Mouse (Mus musculus) cortical plate, adult 2 months (tissue): ENCODE data around the gene Gm49383.

Experiments used
- CTCF ChIP-seq: fragments of 200-500 bp; IDR thresholded peaks from 2 replicates; pipeline ENCODE4 v1.5.1; 2011; ENCODE audit warnings: mild to moderate bottlenecking, control low read depth, low read length; ENCODE audit not compliant: insufficient read depth; ENCODE audit errors: extremely low read depth
- POLR2A ChIP-seq: fragments of 200-500 bp; IDR thresholded peaks from 2 replicates; pipeline ENCODE4 v1.6.1; 2011; ENCODE audit warnings: mild to moderate bottlenecking, low read length, control low read depth; ENCODE audit not compliant: insufficient read depth; ENCODE audit errors: extremely low read depth

GRCm38 (mm10) chr12:69198985-69199384 lies 2.1 kb upstream of the Gm49383 start:
- TF ChIP-seq POLR2A: no peak
- TF ChIP-seq CTCF: no peak
